In the genomic region with DNA sequence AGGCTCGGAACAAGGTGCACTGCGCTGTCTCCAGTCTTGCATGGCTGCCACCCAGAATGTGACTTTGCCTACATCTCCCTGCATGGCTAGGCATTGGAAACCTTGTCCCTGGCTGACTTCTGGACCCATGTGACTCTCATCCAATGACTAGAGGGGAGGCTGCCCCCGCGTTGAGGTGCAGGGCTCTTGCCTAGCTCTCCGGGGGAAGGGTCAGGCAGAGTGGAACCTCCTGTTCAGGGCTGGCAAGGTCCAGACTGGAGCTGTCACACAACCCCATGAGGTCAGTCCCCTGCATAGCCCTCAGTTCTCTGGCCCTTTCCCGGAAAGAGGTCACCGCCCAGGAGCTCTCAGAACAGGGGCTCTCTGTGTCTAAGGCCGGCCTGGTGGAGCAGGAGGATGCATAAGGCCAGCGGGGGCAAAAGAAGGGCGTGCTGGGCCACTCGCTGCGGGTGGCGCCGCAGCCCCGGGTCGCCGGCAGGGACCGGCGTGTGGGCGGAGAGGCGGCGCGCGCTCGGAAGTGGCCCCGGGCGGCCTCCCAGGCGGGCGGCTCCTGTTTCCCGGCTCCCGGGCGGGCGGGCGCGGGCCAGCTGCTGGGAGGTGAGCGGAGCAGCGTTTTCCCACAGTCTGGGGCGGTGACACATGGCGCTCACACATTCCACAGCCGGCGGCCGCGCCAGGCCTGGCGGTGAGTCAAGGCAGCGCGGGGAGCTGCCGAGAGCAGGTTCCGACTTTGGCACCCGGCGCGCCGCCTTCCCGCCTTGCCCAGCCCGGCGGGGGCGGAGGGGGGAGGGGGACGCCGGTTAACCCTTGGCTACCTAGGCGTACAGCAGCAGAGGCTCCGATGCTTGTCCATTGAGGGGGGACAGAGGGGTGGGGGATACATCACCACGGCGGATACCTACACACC, we compare ENCODE assay signal across 8 mouse cellular contexts. TPM values are rescaled to one million over a fixed set of nuclear protein-coding genes. Genes with fewer than 3 reads are reported as not detected.
A peak's percentile ranks its signal among the peaks of the same experiment; 100 is the strongest.
DNase-seq lines count a peak whose midpoint lies in the region; ATAC-seq and TF ChIP-seq lines count a peak whose summit lies in the region.

No protein-coding gene starts in this region.

- no peak for DNase-seq in Patski (ENCODE audit: low read depth, low spot score)
- peak; percentile 75 to 80 for DNase-seq in cerebellum, postnatal 36 days
- peak; percentile 98 for DNase-seq in gastrocnemius, adult 2 months
- DNase-seq in left cerebral cortex, adult 9 months (ENCODE audit: low spot score in 2 of 2), result peak; percentile 51 to 83
- peak; percentile 79 to 80 for DNase-seq in right cerebral cortex, postnatal 36 days (ENCODE audit: low spot score in 2 of 2)
- peak; percentile 85 for DNase-seq in yolk sac, embryonic 10.5 days (ENCODE audit: low spot score)

- H3K9me3 ChIP-seq in hindbrain, embryonic 16.5 days (ENCODE audit: control insufficient read depth, low read length), result no peaks in the 10 kb centered on the region

- H3K4me1 ChIP-seq in hindbrain, embryonic 16.5 days (ENCODE audit: control insufficient read depth, insufficient read depth, low read depth, low read length), result peaks cover 17% of the 10 kb centered on the region

- peak overlapping the region; percentile 98 for H3K4me2 ChIP-seq in hindbrain, embryonic 16.5 days (ENCODE audit: low read length)

- H3K27me3 ChIP-seq in Patski, result no peaks in the 10 kb centered on the region
- H3K27me3 ChIP-seq in hindbrain, embryonic 16.5 days (replicated peaks; ENCODE audit: control insufficient read depth, insufficient read depth, low read length), result peaks cover 3% of the 10 kb centered on the region

- peak overlapping the region; percentile 75 for H3K9ac ChIP-seq in hindbrain, embryonic 16.5 days (ENCODE audit: low read depth, low read length)

- H3K27ac ChIP-seq in gastrocnemius, adult 2 months, result peak overlapping the region; percentile 94
- peak overlapping the region; percentile 70; the same call in 1 of the 2 replicates for H3K27ac ChIP-seq in hindbrain, embryonic 16.5 days (ENCODE audit: low read depth, low read length)

- peak; percentile 93 for ATAC-seq in Patski
- ATAC-seq in hindbrain, embryonic 16.5 days, result peak; percentile 93
- ATAC-seq in megakaryocyte progenitor cell, adult 5-6 weeks (replicated peaks; ENCODE audit: poor library complexity), result peak; percentile 70

- under 1% methylated on average over 48 of the region's 62 CpGs for WGBS in hindbrain, embryonic 16.5 days

- in situ Hi-C loops in Patski (cut with MboI; ENCODE audit: low pct_unique_long_range_greater_than_20kb), result loop anchor here (5.0 to 10.0 kb wide), 5 partner anchors 96 to 384 kb away; no protein-coding TSS in a partner anchor

- CTCF ChIA-PET in Patski (lab: Charles Lee), result interaction anchor here (1.7 kb wide), 1 partner anchor 19 kb away, joined by 5 read pairs; no protein-coding TSS in a partner anchor

- H3K36me3 ChIP-seq in hindbrain, embryonic 16.5 days (ENCODE audit: control insufficient read depth, insufficient read depth, low read length), result no peaks in the 10 kb centered on the region

- POLR2A ChIA-PET in Patski (lab: Charles Lee), result interaction anchor here (0.5 to 0.8 kb wide), 2 partner anchors 25 to 63 kb away, joined by 3 to 4 read pairs; no protein-coding TSS in a partner anchor

- peak overlapping the region; percentile 76 for H3K4me3 ChIP-seq in gastrocnemius, adult 2 months
- H3K4me3 ChIP-seq in hindbrain, embryonic 16.5 days (ENCODE audit: low read length), result peak overlapping the region; percentile 49

- intact Hi-C loops in gastrocnemius, adult 2 months (cut with DNase I), result loop anchor here (1.0 to 5.0 kb wide), 5 partner anchors 56 to 276 kb away; partner anchors contain the start of gene Hes1

- peak; percentile 54 for TF ChIP-seq CTCF in Patski (IDR thresholded peaks at IDR 0.05)
- peak; percentile 58 for TF ChIP-seq CTCF in gastrocnemius, adult 2 months (IDR thresholded peaks at IDR 0.05)

RNA-seq across cellular contexts. Expression of gene Hes1, which starts 55.5 kb away (rescaled TPM):
- 187 TPM for polyA plus RNA-seq in Patski (2021)
- 10 to 100 TPM in 1 of 2 experiments, 1 to 10 TPM in 1; 9.5 to 11.1 TPM for total RNA-seq in gastrocnemius, adult 2 months (2021)
- 8.4 and 8.5 TPM in 2 replicates for polyA plus RNA-seq in hindbrain, embryonic 16.5 days (2015; fragmentation: Nextera tagmentation; extraction: Ambion mirVana)
- total RNA-seq in megakaryocyte progenitor cell, adult 5-6 weeks (2015), result 0.24 and 0.47 TPM in 2 replicates
- total RNA-seq in megakaryocyte progenitor cell, adult 5-6 weeks (2017), result 0.41 and 6.0 TPM in 2 replicates
